Mouse (Mus musculus) brain, embryonic 14.5 days (tissue): ENCODE results near the gene Gspt2.
"Not testable (repeated sequence)": the region's sequence is repeated elsewhere in the genome, so short reads cannot be mapped to it uniquely, and the experiment has no call there.

Experiments used
- CTCF ChIP-seq: fragments of 200-500 bp; IDR thresholded peaks from 2 replicates; pipeline ENCODE4 v1.5.1; 2012; ENCODE audit warnings: inconsistent platforms, mild to moderate bottlenecking, moderate library complexity, borderline replicate concordance; ENCODE audit not compliant: insufficient read depth, insufficient read length; ENCODE audit errors: extremely low read depth
- POLR2A ChIP-seq: fragments of 200-500 bp; IDR thresholded peaks from 2 replicates; pipeline ENCODE4 v1.6.1; 2012; ENCODE audit warnings: mild to moderate bottlenecking, inconsistent platforms, borderline replicate concordance; ENCODE audit not compliant: poor library complexity, insufficient read depth, insufficient read length, severe bottlenecking; ENCODE audit errors: extremely low read depth

DNA sequence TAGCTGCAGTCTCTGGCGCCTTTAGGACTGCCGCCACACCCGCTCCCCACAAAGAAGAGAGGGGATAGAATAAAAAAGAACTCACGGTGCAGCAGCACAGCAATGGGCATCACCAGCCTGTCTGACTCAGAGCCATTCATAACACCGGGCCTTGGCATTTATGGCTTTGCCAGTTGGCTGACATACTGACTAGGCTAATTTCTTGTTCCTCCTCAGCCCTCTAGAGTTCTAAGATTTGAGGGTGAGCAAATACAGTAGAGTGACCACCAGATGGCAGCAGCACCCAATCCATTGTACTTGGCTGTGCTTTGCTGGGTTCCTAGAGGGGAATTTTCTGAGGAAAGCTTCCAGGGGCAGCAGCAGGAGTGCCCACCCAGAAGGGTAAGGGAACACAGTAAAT lies 53.7 kb downstream of the Gspt2 start:
- not testable (repeated sequence) for TF ChIP-seq CTCF, POLR2A
